Mouse (Mus musculus): ENCODE data around the gene Ppp2r5b.

Ppp2r5b gene

DNA sequence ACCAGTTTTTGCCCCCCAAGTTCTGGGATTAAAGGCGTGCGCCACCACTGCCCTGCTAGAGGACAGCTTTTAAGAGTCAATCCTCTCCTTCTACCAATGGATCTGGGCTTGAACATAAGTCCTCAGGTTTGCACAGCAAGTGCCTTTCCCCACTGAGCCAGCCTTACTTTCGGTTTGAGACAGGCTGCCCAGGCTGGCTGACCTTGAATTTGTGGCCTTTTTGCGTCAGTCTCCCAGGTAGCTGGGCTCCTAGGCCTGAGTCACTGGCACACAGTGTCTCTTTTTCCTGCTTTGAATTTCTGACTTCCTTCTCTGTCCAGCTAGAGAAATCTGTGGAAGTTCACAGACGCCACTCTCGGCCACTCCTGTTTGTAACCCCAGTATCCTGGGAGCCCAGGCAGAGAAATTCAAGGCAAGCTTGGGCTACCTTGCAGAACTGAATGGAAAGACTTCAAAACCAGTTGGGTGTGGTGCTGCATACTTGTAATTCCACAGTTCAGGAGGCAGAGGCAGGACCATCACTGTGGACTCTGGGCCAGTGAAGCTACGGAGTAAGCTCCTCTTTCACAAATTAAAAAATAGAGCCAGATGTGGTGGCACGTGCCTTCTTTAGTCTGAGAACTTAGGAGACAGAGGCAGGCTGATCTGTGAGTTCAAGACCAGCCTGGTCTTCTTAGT is 34.3 kb upstream of the Ppp2r5b start:
- in situ Hi-C loops (cut with MboI, MseI) = loop anchor here in 1 of 2 experiments (5.0 kb wide), 1 partner anchor 37 kb away; the partner anchor contains the start of gene Cdc42bpg

- in situ Hi-C loops (cut with MboI, MseI) = no loop called here
Measured at GRCm38 (mm10) chr19:6268670-6269132, 33.0 kb upstream of the Ppp2r5b start.

- in situ Hi-C loops (cut with MboI, MseI) = no loop called here
Measured at GRCm38 (mm10) chr19:6268170-6268528, 32.5 kb upstream of the Ppp2r5b start.

- in situ Hi-C loops (cut with MboI, MseI) = no loop called here
Measured at GRCm38 (mm10) chr19:6267306-6268169, 31.9 kb upstream of the Ppp2r5b start.

DNA sequence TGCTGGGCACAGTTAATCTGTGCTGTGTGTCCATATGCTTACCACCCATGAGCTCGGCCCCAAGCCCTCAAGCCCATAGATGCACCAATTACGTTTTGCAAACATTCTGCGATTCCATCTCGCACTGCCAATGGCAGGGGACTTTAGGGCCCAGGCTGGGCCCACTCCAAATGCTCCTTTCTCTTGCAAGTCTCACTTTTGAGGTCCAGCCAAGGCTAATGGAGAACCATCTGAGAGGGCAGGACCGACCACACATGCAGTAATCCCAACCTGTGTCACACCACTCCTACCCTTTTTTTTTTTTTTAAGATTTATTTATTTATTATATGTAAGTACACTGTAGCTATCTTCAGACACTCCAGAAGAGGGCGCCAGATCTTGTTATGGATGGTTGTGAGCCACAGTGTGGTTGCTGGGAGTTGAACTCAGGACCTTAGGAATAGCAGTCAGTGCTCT is 30.1 kb upstream of the Ppp2r5b start:
- in situ Hi-C loops (cut with MboI, MseI) = no loop called here

DNA sequence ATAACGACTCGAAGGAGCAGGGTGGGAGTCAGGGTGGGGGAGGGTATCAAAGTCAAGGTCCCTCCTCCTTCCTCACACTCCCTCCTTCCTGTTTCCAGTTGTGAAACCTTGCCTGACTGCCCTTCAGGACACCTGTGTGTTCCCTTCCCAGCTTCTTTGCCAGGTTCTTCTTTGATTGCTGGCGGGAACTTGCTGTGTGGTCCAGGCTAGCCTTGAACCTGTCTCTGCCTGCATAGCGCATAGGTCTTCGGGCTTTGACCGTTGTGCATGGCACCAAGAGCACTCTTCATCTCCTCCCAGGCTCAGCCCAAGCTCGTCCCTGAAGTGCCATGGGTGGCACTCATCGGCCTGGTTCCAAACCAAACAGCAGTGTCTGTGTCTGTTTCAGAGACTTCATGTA is 29.3 kb upstream of the Ppp2r5b start:
- in situ Hi-C loops (cut with MboI, MseI) = loop anchor here (5.0 kb wide), 2 partner anchors 42 to 72 kb away; partner anchors contain the start of gene Cdc42bpg (in 1 of the 2)

- in situ Hi-C loops (cut with MboI, MseI) = loop anchor here (5.0 kb wide), 2 partner anchors 43 to 73 kb away; partner anchors contain the start of gene Cdc42bpg (in 1 of the 2)
Measured at GRCm38 (mm10) chr19:6264200-6264599, 28.5 kb upstream of the Ppp2r5b start.

DNA sequence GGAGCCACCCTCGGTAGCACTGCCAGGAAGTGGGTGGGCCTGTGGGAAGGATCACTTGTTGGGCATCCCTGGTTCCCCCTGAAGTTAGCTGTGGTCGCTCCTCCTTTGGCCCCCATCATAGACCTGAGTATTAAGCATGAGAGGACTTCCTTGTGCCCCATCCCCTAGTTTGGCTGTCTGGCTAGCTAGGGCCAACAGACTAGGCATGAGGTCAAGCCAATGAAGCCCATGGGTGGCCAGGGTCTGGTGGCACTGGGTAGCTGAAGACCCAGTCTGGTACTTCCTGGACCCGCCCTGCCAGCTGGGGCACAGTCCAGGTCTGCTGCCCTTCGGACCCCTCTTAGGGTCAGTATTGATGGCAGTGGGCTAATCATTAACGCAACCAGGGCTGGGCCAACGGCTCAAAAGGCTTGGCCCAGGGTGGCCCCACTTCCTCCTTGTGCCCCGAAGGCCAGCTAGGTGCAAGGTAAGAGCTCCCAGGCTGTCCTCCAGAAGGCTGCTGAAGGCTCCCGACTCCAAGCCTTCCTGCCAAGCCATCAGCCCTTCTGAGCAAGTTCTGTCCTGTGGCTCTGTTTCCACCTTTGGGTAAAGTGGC is 27.3 kb upstream of the Ppp2r5b start:
- in situ Hi-C loops (cut with MboI, MseI) = loop anchor here (5.0 kb wide), 2 partner anchors 44 to 74 kb away; partner anchors contain the start of gene Cdc42bpg (in 1 of the 2)

DNA sequence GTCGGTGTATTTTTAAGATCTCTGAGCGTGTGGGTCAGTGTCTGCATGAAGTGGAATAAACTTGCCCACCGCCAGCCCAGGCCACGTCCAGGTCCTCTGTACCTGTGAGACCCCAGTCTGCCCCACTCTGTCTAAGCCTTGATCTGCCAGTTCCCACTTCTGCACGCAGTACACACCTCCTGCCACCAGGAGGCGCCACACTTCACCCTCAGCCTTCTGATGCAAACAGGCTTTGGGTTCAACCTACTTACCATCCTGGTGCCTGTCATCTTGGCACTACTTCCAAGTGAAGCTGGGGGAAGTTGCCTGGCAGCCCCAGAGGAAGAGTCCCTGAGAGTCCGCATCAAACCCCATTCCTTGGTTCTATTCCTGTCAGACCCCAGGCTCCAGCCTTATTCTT is 26.6 kb upstream of the Ppp2r5b start:
- in situ Hi-C loops (cut with MboI, MseI) = loop anchor here (5.0 kb wide), 2 partner anchors 45 to 75 kb away; partner anchors contain the start of gene Cdc42bpg (in 1 of the 2)

- in situ Hi-C loops (cut with MboI, MseI) = loop anchor here (5.0 kb wide), 2 partner anchors 46 to 76 kb away; partner anchors contain the start of gene Cdc42bpg (in 1 of the 2)
Measured at GRCm38 (mm10) chr19:6261379-6261778, 25.7 kb upstream of the Ppp2r5b start.

GRCm38 (mm10) chr19:6260946-6261345 is 25.3 kb upstream of the Ppp2r5b start:
- in situ Hi-C loops (cut with MboI, MseI) = loop anchor here (5.0 kb wide), 2 partner anchors 46 to 76 kb away; partner anchors contain the start of gene Cdc42bpg (in 1 of the 2)

DNA sequence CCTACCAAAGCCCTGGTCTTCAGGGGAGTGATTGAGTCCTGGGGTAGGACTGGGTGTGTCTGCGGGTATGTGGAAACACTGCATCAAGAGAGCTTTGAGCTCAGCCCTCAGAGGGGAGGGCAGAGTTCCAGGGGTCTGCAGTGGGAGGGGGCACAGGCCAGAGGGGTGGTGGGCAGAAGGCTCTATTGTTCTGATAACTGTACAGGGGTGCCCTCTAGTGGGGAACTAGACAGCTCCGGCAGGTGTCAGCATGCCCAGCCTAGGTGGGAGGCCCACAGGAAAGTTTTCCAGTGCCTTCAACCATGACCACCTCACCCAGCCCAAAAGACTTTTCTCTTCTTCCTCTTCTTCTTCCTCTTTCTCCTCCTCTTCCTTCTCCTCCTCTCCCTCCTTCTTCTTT is 24.8 kb upstream of the Ppp2r5b start:
- in situ Hi-C loops (cut with MboI, MseI) = loop anchor here (5.0 kb wide), 2 partner anchors 47 to 77 kb away; partner anchors contain the start of gene Cdc42bpg (in 1 of the 2)

DNA sequence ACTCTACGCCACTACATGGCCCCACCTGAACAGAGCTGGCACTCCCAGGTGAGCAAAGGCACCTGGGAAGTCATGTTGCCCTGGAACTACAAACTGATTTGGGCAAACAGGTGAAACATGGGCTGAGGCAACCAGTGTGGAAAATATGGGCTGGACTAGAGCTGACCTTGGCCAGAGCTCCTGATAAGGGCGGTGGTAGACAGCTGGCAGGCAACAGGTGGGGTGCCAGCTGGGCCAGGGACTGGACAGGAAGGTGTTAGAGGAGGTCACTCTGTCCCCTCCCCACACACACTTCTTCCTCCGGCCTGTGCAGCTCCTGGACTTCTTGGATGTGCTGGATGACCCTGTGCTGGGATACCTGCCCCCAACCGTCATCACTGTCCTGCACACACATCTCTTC is 17.3 kb upstream of the Ppp2r5b start:
- in situ Hi-C loops (cut with MboI, MseI) = no loop called here

GRCm38 (mm10) chr19:6247526-6248300 is 12.0 kb upstream of the Ppp2r5b start:
- in situ Hi-C loops (cut with MboI, MseI) = no loop called here

GRCm38 (mm10) chr19:6245806-6246205 is 10.1 kb upstream of the Ppp2r5b start:
- in situ Hi-C loops (cut with MboI, MseI) = no loop called here

- in situ Hi-C loops (cut with MboI, MseI) = no loop called here
Measured at GRCm38 (mm10) chr19:6243226-6243625, 7.6 kb upstream of the Ppp2r5b start.

GRCm38 (mm10) chr19:6242281-6242680 is 6.6 kb upstream of the Ppp2r5b start:
- in situ Hi-C loops (cut with MboI, MseI) = no loop called here

DNA sequence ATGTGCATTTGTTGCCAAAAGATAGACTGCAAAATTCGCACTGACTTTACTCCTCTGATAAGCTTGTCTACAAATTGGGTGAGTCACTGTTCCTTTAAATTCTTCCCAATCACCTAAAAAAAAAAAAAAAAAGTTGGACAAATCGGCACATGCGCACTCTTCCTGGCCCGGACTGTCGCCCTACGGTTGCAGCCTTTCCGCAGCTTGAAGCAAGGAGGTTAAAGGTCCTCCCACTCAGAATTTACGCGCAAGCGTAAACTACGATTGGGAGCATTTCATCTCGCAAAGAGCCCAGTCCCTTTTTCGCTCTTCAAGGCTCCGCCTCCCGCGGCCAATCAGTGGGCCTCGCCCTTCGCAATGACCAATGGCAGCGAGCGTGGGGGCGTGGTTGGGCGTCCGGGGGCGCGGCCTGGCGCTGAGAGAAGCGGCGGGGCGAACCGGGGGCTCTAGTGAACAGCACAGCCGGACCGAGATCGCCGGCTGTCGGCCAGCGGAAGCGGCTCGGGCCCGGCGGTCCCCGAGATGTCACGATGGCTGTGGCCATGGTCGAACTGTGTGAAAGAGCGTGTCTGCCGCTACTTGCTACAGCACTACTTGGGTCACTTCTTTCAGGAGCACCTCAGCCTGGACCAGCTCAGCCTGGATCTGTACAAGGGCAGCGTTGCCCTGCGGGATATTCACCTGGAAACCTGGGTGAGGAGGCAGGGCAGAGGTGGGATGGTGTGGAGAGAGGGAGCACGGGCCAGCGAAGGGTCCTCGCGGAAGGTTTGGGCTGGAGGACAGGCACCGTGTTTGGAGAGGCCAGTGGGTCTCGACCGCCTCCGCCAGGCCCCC is 5.8 kb upstream of the Ppp2r5b start, which contains the start of gene Atg2a:
Gene Atg2a (plus strand): TSS at position 395 of the 834 bp plus-strand sequence.
- in situ Hi-C loops (cut with MboI, MseI) = no loop called here

- in situ Hi-C loops (cut with MboI, MseI) = no loop called here
Measured at GRCm38 (mm10) chr19:6240725-6241124, 5.1 kb upstream of the Ppp2r5b start.

DNA sequence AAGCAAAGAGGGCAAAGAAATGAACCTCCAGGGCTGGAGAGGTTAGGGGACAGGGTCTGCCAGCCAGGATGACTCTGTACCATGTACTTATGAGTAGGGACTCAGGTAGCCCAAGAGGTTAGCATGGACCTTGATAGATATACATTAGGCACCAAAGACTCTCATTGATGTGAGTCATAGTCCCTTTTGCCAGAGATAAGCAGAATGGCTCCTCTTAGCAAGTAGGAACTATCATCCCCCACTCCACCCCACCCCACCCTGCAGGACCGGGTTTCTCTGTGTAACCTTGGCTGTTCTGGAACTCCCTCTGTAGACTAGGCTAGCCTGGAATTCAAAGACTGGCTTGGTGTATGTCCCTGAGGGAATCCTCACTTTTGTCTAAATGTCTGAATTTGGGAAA is 4.5 kb upstream of the Ppp2r5b start:
- in situ Hi-C loops (cut with MboI, MseI) = no loop called here

Data from T-helper 17 cell (primary cell).